Mouse (Mus musculus) kidney, postnatal 4 days (tissue): Measurements from ENCODE around the gene Unc93b1.

Experiments
- DNase-seq, 2 experiments: peaks; one replicate each; pipeline ENCODE4 v3.0.0; 2021; ENCODE audit warnings: mixed read lengths in 2 of 2

The Unc93b1 gene

GRCm38 (mm10) chr19:3935032-3935895 is at the start of gene Unc93b1:
Gene Unc93b1 (plus strand): TSS chr19:3935186.
- peak; percentile 73 to 84 for DNase-seq

GRCm38 (mm10) chr19:3889096-3889495 is 45.9 kb upstream of the Unc93b1 start:
- no peak for DNase-seq

DNA sequence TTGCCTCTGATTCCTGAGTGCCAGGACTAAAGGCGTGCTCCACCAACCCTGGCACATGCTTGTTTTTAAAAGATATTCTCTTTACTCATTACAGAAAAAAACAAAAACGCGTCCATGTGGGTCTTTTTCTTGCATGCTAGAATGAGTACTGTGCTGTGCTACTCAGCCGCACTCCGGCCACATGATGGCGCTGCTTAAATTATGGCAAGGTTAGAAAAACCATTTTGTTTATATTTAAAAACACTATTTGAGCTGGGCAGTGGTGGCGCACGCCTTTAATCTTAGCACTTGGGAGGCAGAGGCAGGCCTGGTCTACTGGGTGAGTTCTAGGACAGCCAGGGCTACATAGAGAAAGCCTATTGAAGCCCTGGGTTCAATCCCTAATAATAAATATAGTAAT is 44.8 kb upstream of the Unc93b1 start:
- peak; percentile 50 to 61 for DNase-seq

- no peak for DNase-seq
These were observed 41.4 kb upstream of the Unc93b1 start for GRCm38 (mm10) chr19:3893545-3894116.

GRCm38 (mm10) chr19:3894294-3894693 is 40.7 kb upstream of the Unc93b1 start:
- DNase-seq = no peak

- DNase-seq = no peak
These were observed 39.8 kb upstream of the Unc93b1 start for GRCm38 (mm10) chr19:3895171-3895631.

DNA sequence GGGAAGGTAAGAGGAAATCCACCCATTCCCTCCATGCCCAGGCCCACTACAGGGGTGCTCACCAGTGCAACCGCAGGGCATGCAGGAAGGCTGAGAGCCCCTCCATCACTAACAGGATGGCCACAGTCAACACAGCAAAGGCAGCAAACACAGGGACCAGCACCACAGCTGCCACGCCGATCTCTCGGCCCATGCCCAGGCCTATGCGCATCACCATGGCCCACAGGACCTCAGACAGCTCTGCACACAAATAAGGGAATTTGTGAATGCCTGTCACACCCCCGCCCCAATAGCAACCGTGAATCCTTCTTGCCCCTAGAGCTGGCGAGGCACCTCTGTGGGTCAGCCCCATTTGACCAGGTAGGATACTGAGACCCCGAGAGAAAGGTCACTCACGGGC is 38.8 kb upstream of the Unc93b1 start:
- DNase-seq = no peak

GRCm38 (mm10) chr19:3897557-3897956 is 37.4 kb upstream of the Unc93b1 start:
- DNase-seq = no peak

DNA sequence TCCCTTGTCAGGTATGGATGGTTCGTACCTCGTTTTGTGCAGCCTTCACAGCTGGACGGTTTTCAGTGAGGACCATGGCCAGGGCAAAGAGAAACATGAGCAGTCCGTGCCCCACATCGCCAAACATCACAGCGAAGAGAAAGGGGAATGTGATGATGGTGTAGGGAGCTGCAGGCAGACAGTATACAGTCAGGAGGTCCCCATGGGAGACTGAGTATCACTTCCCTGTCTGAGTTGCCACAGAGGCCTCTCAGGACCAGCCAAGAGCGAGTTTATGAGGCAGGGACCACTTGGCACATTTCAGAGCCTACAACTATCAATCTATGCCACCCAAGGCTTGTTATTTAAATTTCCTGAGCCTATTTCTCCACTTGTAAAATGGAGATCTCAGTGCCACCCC is 36.0 kb upstream of the Unc93b1 start:
- no peak for DNase-seq

GRCm38 (mm10) chr19:3899618-3900017 is 35.4 kb upstream of the Unc93b1 start:
- no peak for DNase-seq

DNA sequence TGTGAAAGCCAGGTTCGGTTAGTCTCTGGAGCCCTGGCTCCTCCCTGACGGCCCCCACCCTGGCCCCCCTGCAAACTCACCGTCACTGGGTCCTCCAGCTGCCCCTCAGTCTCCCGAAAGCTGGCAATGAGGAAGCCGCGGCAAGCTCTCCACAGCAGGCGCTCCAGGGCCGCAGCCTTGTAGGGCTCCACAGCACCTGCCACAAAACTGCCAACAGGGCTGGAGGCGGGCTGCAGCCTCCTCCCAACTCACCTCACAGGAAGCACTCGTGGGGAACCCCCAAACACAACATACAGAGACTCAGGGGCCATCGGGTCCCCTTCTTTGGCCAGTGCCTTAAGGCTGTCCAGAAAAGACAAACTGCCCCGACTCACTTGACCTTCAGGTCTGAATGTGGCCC is 32.0 kb upstream of the Unc93b1 start:
- DNase-seq = no peak

DNA sequence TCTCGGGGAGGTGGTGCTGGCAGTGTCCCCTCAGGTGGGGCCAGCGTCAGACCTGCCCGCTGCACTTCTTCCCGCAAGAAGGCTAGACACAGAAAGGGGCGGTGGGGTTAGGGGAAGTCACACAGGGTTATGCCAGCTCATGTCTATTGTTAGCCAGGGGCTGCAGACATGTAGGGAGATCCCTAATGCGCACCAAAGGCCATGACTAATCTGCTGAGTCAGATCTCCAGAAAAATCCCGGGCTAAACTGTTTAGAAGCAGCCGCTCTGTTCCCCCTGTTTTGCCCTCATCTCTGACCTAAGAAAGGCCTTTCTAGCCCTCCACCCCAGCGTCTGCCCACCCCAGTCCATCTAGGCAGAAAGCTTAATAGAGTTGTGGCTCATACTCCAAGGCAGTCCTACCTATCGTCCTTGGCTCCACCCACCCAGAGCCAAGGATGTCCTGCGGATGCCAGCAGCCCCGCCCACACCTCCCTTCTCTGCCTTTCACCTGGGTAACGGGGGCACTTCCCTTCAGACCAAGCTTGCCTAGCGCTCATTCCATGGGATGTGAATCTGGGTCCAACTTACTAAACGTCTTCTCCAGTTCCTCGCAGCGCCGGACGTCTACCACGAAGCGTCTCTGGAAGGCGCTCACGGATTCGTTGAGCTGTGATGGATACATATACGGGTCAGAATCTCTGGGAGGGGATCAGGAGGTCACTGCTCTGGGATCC is 31.2 kb upstream of the Unc93b1 start:
- DNase-seq = no peak

DNA sequence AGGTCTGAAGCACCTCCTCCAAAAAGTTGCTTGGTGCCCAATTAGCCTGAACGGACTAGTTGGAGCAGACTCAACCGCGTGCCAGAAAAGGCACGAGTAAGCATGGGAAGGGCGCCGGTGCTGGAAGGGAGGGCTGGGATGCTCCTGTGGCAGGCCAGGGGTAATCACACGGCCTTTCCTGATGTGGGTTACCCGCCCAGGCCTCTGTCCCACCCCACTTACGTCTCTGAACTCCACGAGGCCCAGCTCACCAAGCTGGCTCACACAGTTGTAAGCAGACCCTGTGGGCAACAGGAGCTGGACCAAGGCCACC is 30.7 kb upstream of the Unc93b1 start:
- DNase-seq = no peak

DNA sequence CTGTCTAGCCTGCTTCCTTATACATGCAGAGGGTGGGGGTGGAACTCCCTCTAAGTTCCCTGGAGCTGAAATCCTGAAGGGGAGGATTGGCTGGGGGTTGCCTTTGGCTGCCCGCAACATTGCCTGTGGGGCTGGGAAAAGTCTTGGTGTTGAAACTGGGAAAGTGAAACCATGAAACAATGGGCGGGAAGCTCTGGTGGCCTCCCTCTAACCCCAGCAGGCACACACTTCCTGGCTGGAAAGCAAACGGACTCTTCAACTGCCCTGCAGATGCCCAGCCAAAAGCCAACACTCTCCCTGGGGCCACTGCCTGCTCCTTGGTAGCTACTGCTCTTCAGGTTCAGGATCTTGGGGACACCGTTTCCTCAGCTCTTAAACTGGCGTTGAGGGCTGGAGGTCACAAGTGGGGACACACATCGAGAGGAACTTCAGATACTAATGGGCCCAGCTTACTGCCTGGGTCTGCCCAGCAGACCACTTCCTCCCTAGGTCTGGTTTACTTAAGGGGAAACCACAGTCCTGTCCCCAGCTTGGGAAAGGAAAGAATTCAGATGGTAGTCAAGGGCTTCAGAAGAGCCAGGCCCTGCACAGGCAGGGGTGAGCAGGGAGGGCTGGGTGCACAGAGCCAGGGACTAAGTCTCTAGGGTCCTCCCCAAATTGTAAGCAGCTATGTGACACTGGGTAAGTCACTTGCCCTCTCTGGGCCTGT is 29.6 kb upstream of the Unc93b1 start:
- peak; percentile 57 to 71 for DNase-seq

- DNase-seq = peak in 1 of 2 experiments; percentile 42
These were observed 28.7 kb upstream of the Unc93b1 start for GRCm38 (mm10) chr19:3906326-3906725.

GRCm38 (mm10) chr19:3906795-3907786 is 27.9 kb upstream of the Unc93b1 start, which contains the start of gene Tcirg1:
Gene Tcirg1 (minus strand): TSS chr19:3907133.
- peak; percentile 85 to 91 for DNase-seq

DNA sequence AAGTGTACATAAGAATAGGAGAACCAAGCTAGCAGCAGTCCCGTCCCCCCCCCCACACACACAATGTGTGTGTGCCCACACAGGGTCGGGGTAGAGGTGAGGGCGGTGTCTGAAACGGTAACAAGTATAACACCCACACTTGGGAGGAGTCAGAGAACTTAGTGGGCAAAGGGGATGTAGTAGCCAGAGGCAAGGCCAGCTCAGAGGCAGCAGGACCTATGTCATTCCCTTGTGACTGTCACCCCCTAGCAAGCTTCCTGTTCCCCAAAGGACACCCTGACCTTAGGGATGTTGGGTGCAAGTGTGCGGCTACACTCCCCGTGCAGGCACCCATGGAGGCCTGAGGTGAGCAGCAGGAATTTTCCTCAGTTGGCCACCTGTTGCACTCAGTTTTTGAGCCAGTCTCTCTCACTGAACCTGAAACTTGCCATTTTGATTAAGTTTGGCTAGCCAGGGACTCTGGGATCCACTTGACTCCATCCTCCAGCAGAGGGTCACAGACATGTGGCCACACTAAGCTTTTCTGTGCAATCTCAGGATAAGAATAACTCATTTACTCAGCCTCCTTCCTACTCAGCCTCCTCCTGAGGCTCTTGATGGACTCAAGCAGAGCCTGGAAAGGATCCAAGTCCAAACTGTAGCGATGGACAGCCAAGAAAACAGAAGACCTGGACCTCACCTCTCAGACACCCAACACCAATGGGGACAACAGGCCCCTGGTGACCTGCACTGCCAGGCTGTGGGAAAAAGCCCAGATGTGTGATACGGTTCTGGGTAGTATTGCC is 26.9 kb upstream of the Unc93b1 start:
- DNase-seq = no peak

- DNase-seq = no peak
These were observed 24.8 kb upstream of the Unc93b1 start for GRCm38 (mm10) chr19:3910206-3910605.

DNA sequence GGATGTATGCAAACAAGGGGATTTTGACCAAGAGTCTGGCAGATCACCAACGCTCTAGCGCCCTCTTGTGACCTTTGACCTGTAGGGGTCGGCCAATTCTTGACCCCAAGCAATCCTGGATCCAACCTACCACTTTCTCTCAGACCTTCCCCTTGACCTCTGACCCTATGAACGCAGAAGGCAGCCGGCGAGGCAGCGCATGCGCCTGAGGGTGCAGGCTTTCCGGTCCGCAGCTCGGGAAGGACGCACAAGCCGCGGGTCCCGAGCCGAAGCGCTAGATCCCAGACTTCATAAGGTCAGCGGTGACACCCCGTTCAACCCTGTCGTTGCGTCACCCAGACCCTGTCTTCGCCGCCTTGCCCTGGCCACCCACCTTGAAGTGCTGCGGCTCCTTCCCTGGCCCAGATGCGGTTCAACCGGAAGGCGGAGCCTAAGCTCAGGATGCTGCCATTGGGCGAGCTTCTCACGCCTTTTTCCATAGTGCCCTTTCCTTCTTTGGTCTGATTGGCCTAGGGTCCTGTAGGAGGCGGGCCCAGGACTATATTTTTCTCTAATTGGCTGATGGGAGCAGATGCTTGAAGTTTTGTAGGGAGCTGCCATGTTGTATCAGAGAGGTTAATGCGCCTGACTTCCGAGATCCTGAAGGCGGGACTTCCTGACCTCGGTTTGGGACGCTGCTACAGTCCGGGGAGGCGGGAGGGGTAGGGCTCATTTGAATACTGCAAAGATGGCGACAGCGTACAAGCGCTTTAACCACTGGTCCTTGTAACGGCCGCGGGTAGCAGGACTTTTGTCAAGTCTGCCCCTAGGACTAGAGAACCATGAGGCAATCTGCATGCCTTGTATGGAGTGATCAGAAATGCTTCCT is 22.4 kb upstream of the Unc93b1 start, which contains the start of gene Ndufs8:
TSS of gene Ndufs8 (minus strand) at position 438 of the 868 bp plus-strand sequence.
- DNase-seq = peak; percentile 88 to 94

- DNase-seq = no peak
These were observed 21.3 kb upstream of the Unc93b1 start for GRCm38 (mm10) chr19:3913692-3914091.
